Mouse (Mus musculus) MEL (cell line): ENCODE results near the gene Scpep1. TPM values are rescaled to one million over a fixed set of nuclear protein-coding genes. Genes with fewer than 3 reads are reported as not detected.

ENCODE experiments used
- DNase-seq: peaks from one replicate; pipeline ENCODE4 v3.0.0; 2011; ENCODE audit warnings: low read depth, low spot score
- H3K27ac ChIP-seq: 2 replicates; pipeline ENCODE4 v1.5.1; 2012; ENCODE audit warnings: low read depth, mild to moderate bottlenecking, control low read depth, low read length, moderate library complexity; ENCODE audit not compliant: control insufficient read depth
- H3K27me3 ChIP-seq, 2 experiments: fragments of 150-350 bp in 1 of 2; sonication (generic) in 1 of 2; 2 replicates each; pipeline ENCODE4 v1.6.1; 2012; ENCODE audit warnings: low read length in 2 of 2, mild to moderate bottlenecking in 2 of 2, improper control_type of control experiment in 1 of 2, moderate library complexity in 1 of 2; ENCODE audit not compliant: insufficient read depth in 2 of 2, control insufficient read depth in 1 of 2
- H3K36me3 ChIP-seq, 2 experiments: 2 replicates each; pipeline ENCODE4 v1.6.1; 2012 to 2014; ENCODE audit warnings: low read length in 2 of 2, improper control_type of control experiment in 1 of 2, inconsistent platforms in 1 of 2, mild to moderate bottlenecking in 1 of 2; ENCODE audit not compliant: insufficient read depth in 2 of 2, control insufficient read depth in 1 of 2
- H3K4me1 ChIP-seq, 2 experiments: fragments of 150-350 bp in 1 of 2; sonication (generic) in 1 of 2; 2 replicates each; pipeline ENCODE4 v1.6.1; 2012; ENCODE audit warnings: low read length in 2 of 2, improper control_type of control experiment in 1 of 2, mild to moderate bottlenecking in 1 of 2; ENCODE audit not compliant: insufficient read depth in 2 of 2, control insufficient read depth in 1 of 2
- H3K4me3 ChIP-seq, 2 experiments: fragments of 150-350 bp in 1 of 2; sonication (generic) in 1 of 2; 2 replicates each; pipeline ENCODE4 v1.5.1; 2012; ENCODE audit warnings: low read depth in 2 of 2, low read length in 2 of 2, mild to moderate bottlenecking in 2 of 2, moderate library complexity in 2 of 2, control low read depth in 1 of 2, improper control_type of control experiment in 1 of 2; ENCODE audit not compliant: control insufficient read depth in 1 of 2, insufficient read depth in 1 of 2
- H3K79me2 ChIP-seq: 2 replicates; pipeline ENCODE4 v1.6.1; 2012; ENCODE audit warnings: mild to moderate bottlenecking, low read length, moderate library complexity; ENCODE audit not compliant: control insufficient read depth, poor library complexity, insufficient read depth
- H3K9ac ChIP-seq: 2 replicates; pipeline ENCODE4 v1.6.1; 2012; ENCODE audit warnings: low read depth, mild to moderate bottlenecking, control low read depth, low read length, moderate library complexity; ENCODE audit not compliant: control insufficient read depth, poor library complexity, severe bottlenecking
- H3K9me3 ChIP-seq: fragments of 150-350 bp; sonication (generic); replicated peaks from 2 replicates; pipeline ENCODE4 v1.6.1; 2012; ENCODE audit warnings: mild to moderate bottlenecking, low read length, improper control_type of control experiment, moderate library complexity; ENCODE audit not compliant: insufficient read depth
- CHD1 ChIP-seq: IDR thresholded peaks from 2 replicates; pipeline ENCODE4 v1.6.1; 2012; ENCODE audit warnings: low read depth, mild to moderate bottlenecking, inconsistent platforms, low read length, improper control_type of control experiment
- CHD2 ChIP-seq: IDR thresholded peaks from 2 replicates; pipeline ENCODE4 v1.6.1; 2011; ENCODE audit warnings: low read length, improper control_type of control experiment
- CTCF ChIP-seq, 3 experiments: IDR thresholded peaks in 2 of 3; conservative IDR thresholded peaks in 1 of 3; 2 replicates each; pipeline ENCODE4 v1.5.1; 2011 to 2012; ENCODE audit warnings: low read length in 3 of 3, low read depth in 2 of 3, mild to moderate bottlenecking in 2 of 3, improper control_type of control experiment in 1 of 3, inconsistent platforms in 1 of 3, mixed read lengths in 1 of 3, moderate library complexity in 1 of 3; ENCODE audit not compliant: control insufficient read depth in 1 of 3, insufficient read depth in 1 of 3, poor library complexity in 1 of 3, severe bottlenecking in 1 of 3
- E2F4 ChIP-seq: IDR thresholded peaks from 2 replicates; pipeline ENCODE4 v1.6.1; 2011; ENCODE audit warnings: low read depth, low read length, improper control_type of control experiment, borderline replicate concordance
- ELF1 ChIP-seq: IDR thresholded peaks from 2 replicates; pipeline ENCODE4 v1.6.1; 2014; ENCODE audit warnings: low read depth, mild to moderate bottlenecking, inconsistent platforms, low read length, improper control_type of control experiment, moderate library complexity
- ETS1 ChIP-seq: IDR thresholded peaks from 2 replicates; pipeline ENCODE4 v1.6.1; 2012; ENCODE audit warnings: low read depth, mild to moderate bottlenecking, inconsistent platforms, low read length, improper control_type of control experiment, moderate library complexity
- GATA1 ChIP-seq: IDR thresholded peaks from 2 replicates; pipeline ENCODE4 v1.6.1; 2011; ENCODE audit warnings: low read depth, low read length, improper control_type of control experiment
- JUND ChIP-seq: IDR thresholded peaks from 2 replicates; pipeline ENCODE4 v1.6.1; 2011; ENCODE audit warnings: low read depth, mild to moderate bottlenecking, improper control_type of control experiment, low read length
- KAT2A ChIP-seq: conservative IDR thresholded peaks from 2 replicates; pipeline ENCODE4 v1.6.1; 2012; ENCODE audit warnings: low read depth, low read length, improper control_type of control experiment, inconsistent platforms
- MAX ChIP-seq: IDR thresholded peaks from 2 replicates; pipeline ENCODE4 v1.6.1; 2011; ENCODE audit warnings: low read length, improper control_type of control experiment
- RAD21 ChIP-seq: IDR thresholded peaks from 2 replicates; pipeline ENCODE4 v1.6.1; 2011; ENCODE audit warnings: mild to moderate bottlenecking, low read depth, low read length, improper control_type of control experiment
- SIN3A ChIP-seq: IDR thresholded peaks from 2 replicates; pipeline ENCODE4 v1.6.1; 2012; ENCODE audit warnings: low read length, improper control_type of control experiment, inconsistent platforms
- ZC3H11A ChIP-seq: IDR thresholded peaks from 2 replicates; pipeline ENCODE4 v1.6.1; 2012; ENCODE audit warnings: low read depth, mild to moderate bottlenecking, inconsistent platforms, low read length, improper control_type of control experiment
- ZNF384 ChIP-seq: IDR thresholded peaks from 2 replicates; pipeline ENCODE4 v1.6.1; 2012; ENCODE audit warnings: low read depth, mild to moderate bottlenecking, inconsistent platforms, low read length, improper control_type of control experiment
- polyA plus RNA-seq, 2 experiments: library from polyadenylated mRNA; stranded (reverse) in 1 of 2; unstranded in 1 of 2; fragments of >175 nt in 1 of 2; fragments of >200 nt in 1 of 2; gene quantifications; 2 replicates each; pipeline versions ENCODE4 v1.2.1 to v1.2.4; 2012; ENCODE audit warnings: low replicate concordance in 2 of 2, low read depth in 1 of 2; ENCODE audit not compliant: insufficient read length in 2 of 2, insufficient read depth in 1 of 2, missing spikeins in 1 of 2
- total RNA-seq: library from RNA; depleted of rRNA; stranded (reverse); fragments of 300-350 nt; gene quantifications from 2 replicates; pipeline ENCODE4 v1.2.3, GENCODE M21; 2012

Scpep1 gene
- total and polyA plus RNA-seq, 3 experiments = 7.9 to 15.6 TPM; not detected in 1

- no peak for DNase-seq
- TF ChIP-seq E2F4 (no peak), KAT2A (no peak), CTCF (IDR thresholded peaks at IDR 0.05 in 2 of 3, conservative IDR thresholded peaks at IDR 0.05 in 1 of 3; ENCODE audit: control insufficient read depth in 1 of 3, insufficient read depth in 1 of 3, low read depth in 2 of 3, low read length in 3 of 3, poor library complexity in 1 of 3, severe bottlenecking in 1 of 3) (peak in 1 of 3 experiments; percentile 22; a peak in 1 of 6 replicates), CHD2 (no peak), ETS1 (no peak)
- Histone ChIP-seq H3K4me3 (no peak overlapping the region), H3K79me2 (no peaks in the 10 kb centered on the region), H3K27ac (no peak overlapping the region), H3K4me1 (no peaks in the 10 kb centered on the region), H3K9ac (no peak overlapping the region), H3K36me3 (no peaks in the 10 kb centered on the region), H3K9me3 (no peaks in the 10 kb centered on the region), H3K27me3 (no peaks in the 10 kb centered on the region)
Observed at GRCm38 (mm10) chr11:88938770-88939169, 16.5 kb downstream of the Scpep1 start.

- H3K9ac ChIP-seq = no peak overlapping the region
- no peaks in the 10 kb centered on the region for H3K27me3 ChIP-seq
- DNase-seq = no peak
- no peak overlapping the region for H3K4me3 ChIP-seq
- no peak overlapping the region for H3K27ac ChIP-seq
- no peak for TF ChIP-seq ETS1
- no peak for TF ChIP-seq JUND
- TF ChIP-seq CHD1 = no peak
- TF ChIP-seq KAT2A = no peak
- no peak for TF ChIP-seq RAD21
- TF ChIP-seq ELF1 = no peak
- TF ChIP-seq ZC3H11A = no peak
- TF ChIP-seq CHD2 = no peak
- no peak for TF ChIP-seq MAX
- TF ChIP-seq GATA1 = no peak
- no peaks in the 10 kb centered on the region for H3K4me1 ChIP-seq
- no peaks in the 10 kb centered on the region for H3K9me3 ChIP-seq
- no peaks in the 10 kb centered on the region for H3K79me2 ChIP-seq
- H3K36me3 ChIP-seq = no peaks in the 10 kb centered on the region; a peak in 1 of 4 replicates
Observed at GRCm38 (mm10) chr11:88937886-88938285, 17.4 kb downstream of the Scpep1 start.

GRCm38 (mm10) chr11:88934089-88935000, 20.9 kb downstream of the Scpep1 start:
- Histone ChIP-seq H3K4me1 (no peaks in the 10 kb centered on the region), H3K9me3 (no peaks in the 10 kb centered on the region), H3K9ac (no peak overlapping the region), H3K27ac (no peak overlapping the region), H3K27me3 (no peaks in the 10 kb centered on the region), H3K36me3 (no peaks in the 10 kb centered on the region; a peak in 1 of 4 replicates)
- TF ChIP-seq SIN3A = no peak
- peak; percentile 65 for TF ChIP-seq ZNF384
- TF ChIP-seq, all 39 proteins: peak for 1
- H3K4me3 ChIP-seq = no peak overlapping the region
- no peaks in the 10 kb centered on the region for H3K79me2 ChIP-seq
- DNase-seq = no peak
